Mouse (Mus musculus) urinary bladder, postnatal 4 days (tissue): ENCODE measurements around the gene Copg2.
A peak's percentile ranks its signal among the peaks of the same experiment; 100 is the strongest.

ENCODE experiments used
- DNase-seq, 2 experiments: peaks; one replicate each; pipeline ENCODE4 v3.0.0; 2021 to 2022; ENCODE audit warnings: low spot score in 2 of 2

The Copg2 gene

GRCm38 (mm10) chr6:30896195-30896985 is at the start of gene Copg2:
Gene Copg2 (minus strand): TSS chr6:30896794.
- peak; percentile 94 to 96 for DNase-seq

- no peak for DNase-seq
Measured at GRCm38 (mm10) chr6:30939264-30939663, 42.7 kb upstream of the Copg2 start.

- no peak for DNase-seq
Measured at GRCm38 (mm10) chr6:30922821-30923220, 26.2 kb upstream of the Copg2 start.

- no peak for DNase-seq
Measured at GRCm38 (mm10) chr6:30921826-30922225, 25.2 kb upstream of the Copg2 start.

GRCm38 (mm10) chr6:30920834-30921675 is 24.5 kb upstream of the Copg2 start:
- DNase-seq, result peak in 1 of 2 experiments; percentile 19

GRCm38 (mm10) chr6:30915473-30915872 is 18.9 kb upstream of the Copg2 start, which contains the start of gene Tsga13:
Gene Tsga13 (minus strand): TSS chr6:30915573.
- DNase-seq, result no peak

- no peak for DNase-seq
Measured at GRCm38 (mm10) chr6:30907970-30908369, 11.4 kb upstream of the Copg2 start.

- DNase-seq, result no peak
Measured at GRCm38 (mm10) chr6:30904911-30905310, 8.3 kb upstream of the Copg2 start.

GRCm38 (mm10) chr6:30904033-30904432 is 7.4 kb upstream of the Copg2 start:
- DNase-seq, result no peak

- no peak for DNase-seq
Measured at GRCm38 (mm10) chr6:30897520-30897919, 926 bp upstream of the Copg2 start.

GRCm38 (mm10) chr6:30896986-30897327 is 363 bp upstream of the Copg2 start:
- DNase-seq, result no peak

- no peak for DNase-seq
Measured at GRCm38 (mm10) chr6:30895819-30896194, 787 bp downstream of the Copg2 start.

- DNase-seq, result no peak
Measured at GRCm38 (mm10) chr6:30893081-30893480, 3.5 kb downstream of the Copg2 start.

- no peak for DNase-seq
Measured at GRCm38 (mm10) chr6:30891761-30892160, 4.8 kb downstream of the Copg2 start.

- DNase-seq, result no peak
Measured at GRCm38 (mm10) chr6:30884856-30885255, 11.7 kb downstream of the Copg2 start.

- DNase-seq, result no peak
Measured at GRCm38 (mm10) chr6:30883491-30883890, 13.1 kb downstream of the Copg2 start.

- no peak for DNase-seq
Measured at GRCm38 (mm10) chr6:30876661-30877060, 19.9 kb downstream of the Copg2 start.

- DNase-seq, result no peak
Measured at GRCm38 (mm10) chr6:30866501-30866900, 30.1 kb downstream of the Copg2 start.

GRCm38 (mm10) chr6:30865031-30865678 is 31.4 kb downstream of the Copg2 start:
- no peak for DNase-seq

- DNase-seq, result no peak
Measured at GRCm38 (mm10) chr6:30855956-30856355, 40.6 kb downstream of the Copg2 start.

GRCm38 (mm10) chr6:30855205-30855604 is 41.4 kb downstream of the Copg2 start:
- no peak for DNase-seq

GRCm38 (mm10) chr6:30849818-30850217 is 46.8 kb downstream of the Copg2 start:
- DNase-seq, result no peak
